In the genomic region with DNA sequence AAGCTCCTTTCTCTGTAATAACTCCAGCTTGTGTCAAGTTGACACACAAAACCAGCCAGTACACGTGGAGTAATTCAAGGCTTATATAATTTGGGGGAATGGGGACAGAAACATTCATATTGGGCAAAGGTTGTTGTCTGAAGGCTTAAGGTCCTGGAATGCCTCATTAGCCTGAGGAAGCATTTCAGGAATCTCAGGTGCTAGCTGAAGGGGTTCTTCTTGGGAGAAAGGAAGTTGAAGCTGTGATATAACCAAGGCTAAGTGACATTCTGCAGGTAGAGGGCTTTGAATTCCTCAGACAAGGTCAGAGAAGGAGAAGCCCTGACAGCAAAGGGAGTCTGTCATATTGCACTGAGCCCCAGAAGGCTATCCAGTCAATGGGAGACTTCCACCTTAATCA, we compare ENCODE assay signal across 36 mouse cellular contexts.
"Had no signal": no experiment of that assay in that cellular context is flagged by ENCODE, and none has a peak within 500 bp of the region (broad histone marks: within the 10 kb centered on the region; RNA-seq: fewer than 3 reads in every experiment).

No protein-coding gene starts in this region.

- H3K4me2 ChIP-seq: heart, embryonic 11.5 days; heart, embryonic 12.5 days; heart, embryonic 13.5 days; heart, embryonic 15.5 days; hindbrain, embryonic 12.5 days; hindbrain, embryonic 13.5 days; hindbrain, embryonic 14.5 days; hindbrain, embryonic 15.5 days; intestine, embryonic 15.5 days; kidney, embryonic 15.5 days had no signal

- ATAC-seq: hindbrain, embryonic 16.5 days; hindbrain, postnatal 0 days; inflammation-experienced regulatory T-cells, adult 6 months; intestine, embryonic 15.5 days; intestine, embryonic 16.5 days; intestine, postnatal 0 days had no signal

- H3K4me3 ChIP-seq: heart, adult 2 months; heart, embryonic 10.5 days; heart, embryonic 12.5 days; heart, embryonic 13.5 days; heart, embryonic 15.5 days; hindbrain, embryonic 10.5 days; hindbrain, embryonic 12.5 days; hindbrain, embryonic 13.5 days; hindbrain, embryonic 15.5 days; intestine, embryonic 15.5 days; kidney, embryonic 15.5 days; layer of hippocampus, adult 2 months had no signal

- H3K36me3 ChIP-seq: heart, embryonic 10.5 days; heart, embryonic 12.5 days; heart, embryonic 13.5 days; heart, embryonic 15.5 days; hindbrain, embryonic 10.5 days; hindbrain, embryonic 12.5 days; hindbrain, embryonic 13.5 days; hindbrain, embryonic 15.5 days; intestine, embryonic 15.5 days; kidney, embryonic 15.5 days had no signal

- H3K9me3 ChIP-seq: heart, embryonic 10.5 days; heart, embryonic 13.5 days; heart, embryonic 15.5 days; hindbrain, embryonic 10.5 days; hindbrain, embryonic 13.5 days; hindbrain, embryonic 15.5 days; intestine, embryonic 15.5 days; kidney, embryonic 15.5 days had no signal

- H3K4me1 ChIP-seq: heart, embryonic 10.5 days; heart, embryonic 12.5 days; heart, embryonic 13.5 days; heart, embryonic 15.5 days; hindbrain, embryonic 10.5 days; hindbrain, embryonic 12.5 days; hindbrain, embryonic 13.5 days; hindbrain, embryonic 15.5 days; intestine, embryonic 15.5 days had no signal

- H3K9ac ChIP-seq: heart, embryonic 12.5 days; heart, embryonic 13.5 days; heart, embryonic 15.5 days; hindbrain, embryonic 12.5 days; hindbrain, embryonic 13.5 days; hindbrain, embryonic 14.5 days; hindbrain, embryonic 15.5 days; intestine, embryonic 15.5 days; kidney, embryonic 15.5 days had no signal

- H3K27me3 ChIP-seq: heart, embryonic 12.5 days; heart, embryonic 13.5 days; heart, embryonic 15.5 days; hindbrain, embryonic 12.5 days; hindbrain, embryonic 13.5 days; hindbrain, embryonic 15.5 days; intestine, embryonic 15.5 days; kidney, embryonic 15.5 days had no signal

- H3K27ac ChIP-seq: heart, adult 2 months; heart, embryonic 10.5 days; heart, embryonic 13.5 days; heart, embryonic 15.5 days; hindbrain, embryonic 10.5 days; hindbrain, embryonic 12.5 days; hindbrain, embryonic 13.5 days; hindbrain, embryonic 14.5 days; hindbrain, embryonic 15.5 days; hindbrain, postnatal 0 days; intestine, embryonic 15.5 days; kidney, embryonic 15.5 days; kidney, postnatal 0 days; layer of hippocampus, adult 2 months had no signal

- DNase-seq: heart, adult 18-20 months; heart, adult 2 months; heart, postnatal 10 days; heart, postnatal 14 days; heart, postnatal 36 days; heart, postnatal 4 days; kidney, adult 11 months; kidney, adult 18-20 months; kidney, adult 2 months; kidney, adult 8-10 months; kidney, adult 9 months; kidney, postnatal 10 days; kidney, postnatal 14 days; kidney, postnatal 25 days; kidney, postnatal 36 days; kidney, postnatal 4 days; layer of hippocampus, adult 9-11 months had no signal
